Mouse (Mus musculus) adrenal gland, adult 8-10 months (tissue): Measurements from ENCODE around the gene Mdm2. TPM values are rescaled to one million over a fixed set of nuclear protein-coding genes. Genes with fewer than 3 reads are reported as not detected.
A peak's percentile ranks its signal among the peaks of the same experiment; 100 is the strongest.
"Not testable (repeated sequence)": the region's sequence is repeated elsewhere in the genome, so short reads cannot be mapped to it uniquely, and the experiment has no call there.

Experiments used
- DNase-seq: peaks from one replicate; pipeline ENCODE4 v3.0.0; 2022
- total RNA-seq, 4 experiments: library from RNA; stranded (reverse); gene quantifications; 2 replicates each; pipeline ENCODE4 v1.2.4; 2022

Mdm2 gene
- 10 to 100 TPM; 51.0 to 82.1 (median 68.5) TPM for total RNA-seq

DNA sequence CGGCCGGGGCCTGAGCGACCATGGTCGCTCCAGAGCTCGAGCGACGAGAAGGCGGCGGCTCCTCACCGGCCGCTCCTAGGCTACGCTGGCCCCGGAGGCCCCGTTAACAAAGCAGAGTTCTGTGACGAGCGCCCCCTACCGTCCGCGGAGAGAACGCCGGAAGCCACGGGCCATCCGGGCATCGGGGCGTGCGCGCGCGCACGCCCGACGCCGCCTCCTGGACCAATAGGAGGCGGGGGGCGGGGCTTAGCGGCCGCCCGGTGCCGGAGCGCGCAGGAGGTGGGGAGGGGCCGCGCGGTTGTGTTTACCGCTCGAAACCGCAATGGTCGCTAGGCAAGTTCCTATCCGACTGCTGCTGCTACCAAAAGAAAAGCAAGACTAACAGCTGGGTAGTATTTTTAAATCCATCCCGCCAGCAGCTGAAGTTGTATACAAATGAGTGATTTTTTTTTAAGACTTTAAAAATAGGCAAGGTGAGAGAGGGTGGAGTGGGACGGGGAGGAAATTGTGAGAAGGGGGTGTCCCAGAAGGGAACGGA, at the start of gene Mdm2:
Mdm2 (minus strand) TSS at position 155 of the 538 bp plus-strand sequence.
- DNase-seq = peak; percentile 88

DNA sequence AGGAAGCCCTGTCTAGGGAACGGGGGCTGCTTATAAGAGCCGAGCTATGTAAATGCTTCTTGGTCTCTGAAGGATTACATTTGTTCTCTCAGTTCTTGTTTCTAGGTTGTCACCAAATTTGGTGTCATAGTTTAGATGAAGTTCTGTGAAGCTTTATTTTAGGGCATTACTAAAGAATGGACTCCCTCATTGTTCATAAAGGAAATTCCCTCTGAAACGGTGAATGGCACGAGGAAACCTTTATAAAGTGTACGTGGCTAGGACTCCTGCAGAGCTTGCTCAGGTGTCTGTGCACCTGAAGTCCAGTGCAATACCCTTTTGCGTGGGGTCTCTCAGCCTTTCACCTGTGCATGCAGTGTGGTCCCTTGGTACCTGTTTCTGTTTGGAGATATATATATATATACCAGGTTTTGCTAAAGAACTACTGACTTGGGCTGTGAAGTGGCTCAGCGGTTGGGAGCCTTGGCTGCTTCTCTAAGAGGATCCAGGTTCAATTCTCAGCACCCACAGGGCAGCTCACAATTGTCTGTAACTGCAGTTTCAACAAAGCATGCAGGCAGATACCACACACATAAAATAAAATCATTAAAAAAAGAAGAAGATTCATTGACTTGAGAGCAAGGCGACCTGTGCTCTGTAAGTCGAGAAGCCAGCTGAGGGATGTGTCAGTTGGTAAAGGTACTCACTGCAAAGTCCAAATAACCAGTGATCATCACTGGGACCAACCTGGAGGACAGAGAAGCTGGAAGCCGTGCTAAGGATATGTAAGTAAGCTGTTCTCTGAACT, 49.5 kb upstream of the Mdm2 start:
- no peak for DNase-seq

- no peak for DNase-seq
Observed at GRCm38 (mm10) chr10:117758749-117759727, 48.5 kb upstream of the Mdm2 start.

DNA sequence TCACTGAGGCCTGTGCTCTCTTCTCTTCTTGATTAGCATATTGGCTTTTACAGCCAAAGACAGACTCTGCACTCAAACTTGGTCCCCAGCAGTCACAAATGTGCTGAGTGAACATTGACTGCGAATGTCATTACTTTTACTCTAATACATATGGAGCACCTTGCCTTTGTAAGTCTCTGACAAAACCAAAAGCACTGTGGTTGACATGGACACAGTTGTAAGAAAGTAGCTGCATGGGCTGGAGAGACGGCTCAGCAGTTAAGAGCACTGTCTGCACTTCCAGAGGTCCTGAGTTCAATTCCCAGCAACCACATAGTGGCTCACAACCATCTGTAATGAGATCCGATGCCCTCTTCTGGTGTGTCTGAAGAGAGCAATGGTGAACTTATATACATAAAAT, 47.8 kb upstream of the Mdm2 start:
- DNase-seq = not testable (repeated sequence)

DNA sequence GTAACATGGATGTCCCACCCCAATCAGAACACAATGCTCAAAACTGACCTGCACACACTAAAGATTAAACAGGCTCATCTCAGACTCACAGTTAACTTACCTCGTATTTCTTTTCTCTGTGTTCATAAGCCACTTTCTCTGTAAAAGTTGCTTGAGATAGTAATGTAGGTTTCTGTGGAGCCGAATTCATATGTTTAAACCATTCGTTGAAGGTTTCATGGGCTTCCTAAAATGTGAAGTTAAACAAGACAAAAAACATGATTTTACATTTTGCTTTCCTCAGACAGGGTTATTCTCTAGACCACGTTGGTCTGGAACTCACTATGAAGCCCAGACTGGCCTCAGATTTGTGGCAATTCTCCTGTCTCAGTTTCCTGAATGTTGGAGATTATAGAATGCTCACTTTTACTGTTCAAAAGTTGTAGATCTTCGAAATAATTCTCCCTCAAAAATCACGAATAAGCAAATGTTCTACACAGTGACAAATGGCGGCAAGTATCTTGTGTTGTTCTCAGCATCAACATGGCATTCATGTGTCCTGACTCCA, 47.3 kb upstream of the Mdm2 start:
- no peak for DNase-seq

- DNase-seq = no peak
Observed at GRCm38 (mm10) chr10:117757259-117757658, 46.7 kb upstream of the Mdm2 start.

DNA sequence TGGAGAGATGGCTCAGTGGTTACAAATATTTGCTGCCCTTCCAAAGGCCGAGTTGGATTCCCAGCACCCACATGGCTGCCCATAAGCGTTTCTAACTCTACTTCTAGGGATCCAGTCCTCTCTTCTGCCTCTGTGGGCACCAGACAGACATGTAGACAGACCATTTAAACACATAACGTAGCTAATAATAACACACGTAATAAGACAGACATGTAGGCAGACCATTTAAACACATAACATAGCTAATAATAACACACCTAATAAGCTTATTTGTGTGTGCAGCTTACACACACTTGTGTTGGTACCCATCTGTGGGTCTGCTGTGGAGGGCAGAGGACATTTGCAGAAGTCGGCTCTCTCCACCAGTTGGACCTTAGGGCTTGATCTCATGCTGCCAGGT, 46.2 kb upstream of the Mdm2 start:
- no peak for DNase-seq

GRCm38 (mm10) chr10:117755799-117756467, 45.4 kb upstream of the Mdm2 start:
- no peak for DNase-seq

GRCm38 (mm10) chr10:117755086-117755798, 44.7 kb upstream of the Mdm2 start:
- no peak for DNase-seq

- no peak for DNase-seq
Observed at GRCm38 (mm10) chr10:117754609-117754940, 44.0 kb upstream of the Mdm2 start.

- DNase-seq = no peak
Observed at GRCm38 (mm10) chr10:117753711-117754608, 43.4 kb upstream of the Mdm2 start.

DNA sequence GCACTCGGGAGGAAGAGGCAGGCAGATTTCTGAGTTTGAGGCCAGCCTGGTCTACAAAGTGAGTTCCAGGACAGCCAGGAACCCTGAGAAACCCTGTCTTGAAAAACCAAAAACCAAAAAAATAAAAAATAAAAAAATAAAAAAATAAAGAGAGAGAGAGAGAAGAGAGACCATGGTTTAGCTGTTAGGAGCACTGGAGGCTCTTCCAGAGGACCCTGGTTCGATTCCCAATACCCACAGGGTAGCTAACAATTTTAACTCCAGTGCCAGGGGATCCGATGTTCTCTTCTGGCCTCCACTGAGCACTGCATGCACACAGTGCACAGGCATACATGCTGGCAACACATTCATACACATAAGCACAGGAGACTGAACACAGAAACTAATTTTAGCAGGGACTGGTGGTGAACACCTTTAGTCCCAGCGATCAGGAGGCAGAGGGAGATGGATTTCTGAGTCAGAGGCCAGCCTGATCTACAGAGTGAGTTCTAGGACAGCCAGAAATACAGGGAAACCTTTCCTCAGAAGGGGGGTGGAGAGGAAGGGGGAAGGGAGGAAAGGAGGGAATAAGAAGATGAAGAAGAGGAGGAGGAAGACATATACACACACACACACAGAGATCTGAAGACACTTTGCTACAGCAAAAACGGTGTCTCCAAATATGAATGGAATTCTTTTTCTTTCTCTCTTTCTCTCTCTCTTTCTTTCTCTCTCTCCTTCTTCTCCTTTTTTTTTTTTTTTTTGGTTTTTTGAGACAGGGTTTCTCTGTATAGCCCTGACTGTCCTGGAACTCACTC, 42.5 kb upstream of the Mdm2 start:
- DNase-seq = no peak

DNA sequence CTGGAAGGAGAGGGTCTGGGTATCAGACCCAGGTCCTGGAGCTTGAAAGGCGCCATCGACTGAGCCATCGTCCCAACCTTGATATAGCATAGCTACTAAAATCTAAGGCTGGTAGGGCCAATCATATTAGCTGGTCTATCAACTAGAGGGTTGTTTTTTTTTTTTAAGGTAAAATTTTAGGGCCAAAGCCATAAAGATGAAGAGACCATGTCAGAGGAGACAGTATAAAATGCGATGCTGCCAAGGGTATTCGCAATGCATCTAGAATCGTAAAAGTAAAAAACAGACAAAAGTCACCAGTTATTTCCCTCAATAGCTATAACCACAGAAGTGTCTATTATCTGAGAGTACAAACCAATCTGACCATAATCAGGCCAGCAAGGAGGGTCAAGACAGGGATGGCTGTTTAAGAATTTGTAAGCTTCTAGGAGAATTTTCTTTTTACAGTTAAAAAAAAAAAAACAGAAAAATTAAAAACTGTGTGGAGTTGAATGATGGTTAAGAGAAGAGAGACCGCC, 41.8 kb upstream of the Mdm2 start:
- no peak for DNase-seq

DNA sequence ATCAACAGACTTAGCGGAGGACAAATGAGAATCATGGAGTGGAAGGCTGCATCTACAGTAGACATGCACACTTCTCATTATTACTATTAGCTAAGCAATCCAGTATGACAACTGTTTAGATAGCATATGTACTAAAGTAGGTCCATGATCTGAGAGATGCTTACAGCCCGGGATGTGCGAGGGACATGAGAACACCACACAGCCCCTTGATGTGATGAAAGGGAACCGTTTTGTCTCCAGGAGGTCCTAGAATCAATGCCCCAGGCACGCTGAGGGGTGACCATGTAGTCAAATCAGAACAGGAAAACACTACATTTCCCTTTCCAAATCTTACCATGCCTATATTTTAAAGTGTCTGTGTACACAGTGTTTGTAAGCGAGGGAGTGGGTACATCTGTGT, 41.2 kb upstream of the Mdm2 start:
- DNase-seq = no peak

DNA sequence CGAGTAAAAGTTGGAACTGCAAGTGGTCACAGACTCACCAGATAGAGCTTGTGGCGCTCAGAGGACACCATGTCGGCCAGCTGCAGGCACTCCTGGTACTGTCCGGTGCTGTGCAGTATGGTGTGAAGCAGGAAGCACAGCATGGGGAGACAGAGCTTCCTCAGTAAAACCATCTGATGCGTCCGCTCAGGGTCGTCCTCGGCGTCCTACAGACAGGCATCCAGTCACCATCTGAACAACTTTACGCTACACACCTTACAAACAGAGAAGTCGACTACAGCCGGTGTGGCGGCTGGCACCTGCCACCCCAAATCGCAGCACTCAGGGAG, 40.7 kb upstream of the Mdm2 start:
- no peak for DNase-seq

DNA sequence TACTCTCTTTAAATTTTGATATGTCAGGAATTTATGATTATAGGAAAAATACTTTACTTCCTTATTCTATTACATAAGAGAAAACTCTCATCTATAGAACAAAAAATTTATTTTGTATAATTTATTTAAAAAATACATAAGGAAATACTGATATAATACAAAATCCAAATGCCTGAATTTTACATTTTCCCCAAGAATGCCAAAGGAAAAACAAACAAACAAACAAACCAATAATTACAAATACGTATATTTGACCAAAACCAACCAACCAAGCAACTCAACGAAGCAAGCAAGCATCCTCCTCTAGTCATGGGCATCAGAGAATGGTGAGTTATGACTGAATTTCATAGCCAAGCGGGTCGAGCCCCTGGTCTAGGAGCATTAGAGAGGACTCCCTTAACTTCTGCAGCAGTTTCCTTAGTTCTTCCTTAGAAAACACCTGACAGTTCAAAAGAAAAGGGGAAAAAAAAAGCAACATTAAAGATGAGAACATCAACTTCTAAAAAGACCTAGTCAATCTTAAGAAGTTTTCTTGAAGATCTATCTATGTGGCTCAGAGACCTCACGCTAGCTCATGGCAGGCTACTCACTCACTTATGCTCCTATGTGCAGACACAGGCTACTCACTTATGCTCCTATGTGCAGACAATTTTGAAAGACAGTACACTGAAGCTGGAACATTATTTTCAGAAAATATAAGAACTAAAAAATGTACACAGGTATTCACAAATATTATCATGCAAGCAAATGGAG, 40.1 kb upstream of the Mdm2 start:
- DNase-seq = no peak

GRCm38 (mm10) chr10:117749787-117750343, 39.3 kb upstream of the Mdm2 start:
- DNase-seq = no peak

DNA sequence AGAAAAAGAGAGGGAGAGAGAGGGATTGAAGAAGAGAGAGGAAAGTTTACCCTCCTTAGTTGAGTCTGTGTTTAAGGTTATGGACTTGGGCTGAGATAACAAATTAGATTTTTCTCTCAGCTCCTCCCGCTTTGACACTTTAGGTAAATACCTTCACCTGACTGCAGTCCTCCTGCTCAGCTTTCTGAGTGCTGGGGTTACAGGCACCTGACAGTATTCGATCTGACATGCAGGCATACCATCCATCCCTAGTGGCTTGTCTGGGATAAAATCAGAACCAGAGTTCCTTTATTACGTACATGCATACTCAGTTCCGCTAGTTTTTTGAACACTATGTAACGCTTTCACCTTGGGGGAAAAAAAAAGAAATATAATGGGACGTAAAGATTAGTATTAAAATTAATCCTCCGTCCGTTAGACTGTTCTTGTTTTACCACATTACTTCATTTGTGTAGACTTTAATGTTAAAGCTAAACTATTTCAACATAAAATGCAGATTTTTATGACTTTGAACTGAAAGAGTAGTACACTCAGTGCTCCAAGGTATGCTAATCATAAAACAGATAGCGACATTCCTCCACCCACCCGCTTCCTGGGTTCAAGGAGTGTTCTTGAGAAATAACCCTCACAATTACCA, 38.6 kb upstream of the Mdm2 start:
- DNase-seq = no peak
